Mouse (Mus musculus): ENCODE data around the gene Birc7. TPM values are rescaled to one million over a fixed set of nuclear protein-coding genes. Genes with fewer than 3 reads are reported as not detected.

Gene Birc7
- polyA plus RNA-seq, 1 experiment, result not detected

- TF ChIP-seq POLR2A (IDR thresholded peaks at IDR 0.05; ENCODE audit: low read depth, low read length) (peak; percentile 77), CTCF (IDR thresholded peaks at IDR 0.05; ENCODE audit: extremely low read depth, insufficient read length, insufficient replicate concordance, low read depth, low read length) (no peak)
- under 1% methylated on average over 57 of the region's 57 CpGs for WGBS
These were observed 38.4 kb downstream of the Birc7 start, which contains the start of gene Arfgap1 for GRCm38 (mm10) chr2:180967010-180967763. Gene Arfgap1 (plus strand): TSS chr2:180967225.

DNA sequence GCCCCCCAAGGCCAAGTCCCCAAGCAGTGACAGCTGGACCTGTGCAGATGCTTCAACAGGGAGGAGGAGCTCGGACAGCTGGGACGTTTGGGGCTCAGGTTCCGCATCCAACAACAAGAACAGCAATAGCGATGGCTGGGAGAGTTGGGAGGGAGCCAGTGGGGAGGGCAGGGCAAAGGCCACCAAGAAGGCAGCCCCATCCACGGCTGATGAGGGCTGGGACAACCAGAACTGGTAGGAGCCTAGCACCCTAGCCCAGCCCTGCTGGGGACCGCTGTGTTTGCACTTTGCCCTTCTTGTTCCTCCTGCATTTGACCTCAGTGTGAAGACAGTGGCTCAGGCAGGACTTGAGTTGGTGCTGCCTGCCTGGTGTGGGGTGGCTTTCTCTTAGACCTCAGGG, 52.3 kb downstream of the Birc7 start:
- Histone ChIP-seq H3K27me3 (ENCODE audit: control insufficient read depth, insufficient read depth, low read length) (no peaks in the 10 kb centered on the region), H3K4me3 (ENCODE audit: low read depth, low read length) (no peak overlapping the region), H3K36me3 (ENCODE audit: control insufficient read depth, insufficient read depth, low read length) (peaks cover 53% of the 10 kb centered on the region), H3K4me1 (ENCODE audit: control insufficient read depth, insufficient read depth, insufficient read length, low read length) (no peaks in the 10 kb centered on the region), H3K27ac (ENCODE audit: insufficient read depth, low read depth, low read length) (no peak overlapping the region)
- no peak for TF ChIP-seq POLR2A (IDR thresholded peaks at IDR 0.05; ENCODE audit: low read depth, low read length)
- no peak for TF ChIP-seq CTCF (IDR thresholded peaks at IDR 0.05; ENCODE audit: extremely low read depth, insufficient read length, insufficient replicate concordance, low read depth, low read length)
- 47% methylated on average over 6 of the region's 6 CpGs for WGBS

More at GRCm38 (mm10) chr2:180967010-180967763, 38.4 kb downstream of the Birc7 start, which contains the start of gene Arfgap1:
- Histone ChIP-seq H3K4me1 (ENCODE audit: control insufficient read depth, insufficient read depth, insufficient read length, low read length) (peaks cover 18% of the 10 kb centered on the region; the same call in 1 of the 2 replicates), H3K27ac (ENCODE audit: insufficient read depth, low read depth, low read length) (peak within 1 kb of the TSS; percentile 99), H3K27me3 (ENCODE audit: control insufficient read depth, insufficient read depth, low read length) (no peaks in the 10 kb centered on the region), H3K36me3 (ENCODE audit: control insufficient read depth, insufficient read depth, low read length) (peaks cover 18% of the 10 kb centered on the region), H3K4me3 (ENCODE audit: low read depth, low read length) (peak within 1 kb of the TSS; percentile 96)

Other genes with a start within 250 kb of the Birc7 start
- 4.5 and 7.3 TPM in 2 replicates for gene Dido1, start 219.0 kb upstream of the Birc7 start, polyA plus RNA-seq (2012; rRNA removed)
- gene Gid8, start 218.9 kb upstream of the Birc7 start, polyA plus RNA-seq (2012; rRNA removed), result 9.2 and 20.3 TPM in 2 replicates
- 13.4 and 15.8 TPM in 2 replicates for gene Slc17a9, start 203.8 kb upstream of the Birc7 start, polyA plus RNA-seq (2012; rRNA removed)
- gene Bhlhe23, start 152.1 kb upstream of the Birc7 start, polyA plus RNA-seq (2012; rRNA removed), result not detected in 2 replicates
- 7.0 and 12.0 TPM in 2 replicates for gene Ythdf1, start 8.1 kb upstream of the Birc7 start, polyA plus RNA-seq (2012; rRNA removed)
- 2.1 and 4.8 TPM in 2 replicates for gene Nkain4, start 25.7 kb downstream of the Birc7 start, polyA plus RNA-seq (2012; rRNA removed)
- 30.2 and 47.9 TPM in 2 replicates for gene Arfgap1, start 38.2 kb downstream of the Birc7 start, polyA plus RNA-seq (2012; rRNA removed)
- 1.5 and 2.9 TPM in 2 replicates for gene Col20a1, start 57.5 kb downstream of the Birc7 start, polyA plus RNA-seq (2012; rRNA removed)
- gene Chrna4, start 114.5 kb downstream of the Birc7 start, polyA plus RNA-seq (2012; rRNA removed), result 0.04 TPM in 2 replicates
- 0.29 and 0.51 TPM in 2 replicates for gene Kcnq2, start 206.3 kb downstream of the Birc7 start, polyA plus RNA-seq (2012; rRNA removed)
- 1.6 and 3.4 TPM in 2 replicates for gene Eef1a2, start 228.0 kb downstream of the Birc7 start, polyA plus RNA-seq (2012; rRNA removed)